Mouse (Mus musculus) lung, postnatal 0 days (tissue): ENCODE data around the gene Pdlim4.

Experiments used
- CTCF ChIP-seq: IDR thresholded peaks from 2 replicates; pipeline ENCODE4 v1.5.1; 2016; ENCODE audit warnings: antibody characterized with exemption, mild to moderate bottlenecking
- EP300 ChIP-seq: IDR thresholded peaks from 2 replicates; pipeline ENCODE4 v1.6.1; 2016; ENCODE audit warnings: antibody characterized with exemption, mild to moderate bottlenecking, control low read depth

GRCm38 (mm10) chr11:54065915-54066178 is 3.0 kb downstream of the Pdlim4 start:
- no peak for TF ChIP-seq CTCF
- TF ChIP-seq EP300: no peak
